Mouse (Mus musculus) left cerebral cortex, postnatal 36 days (tissue): ENCODE measurements around the gene AW549877. TPM values are rescaled to one million over a fixed set of nuclear protein-coding genes. Genes with fewer than 3 reads are reported as not detected.

Experiments
- DNase-seq, 2 experiments: peaks; one replicate each; pipeline ENCODE4 v3.0.0; 2021 to 2022; ENCODE audit warnings: low spot score in 2 of 2, mixed read lengths in 1 of 2
- intact Hi-C: fragments of 180-260 bp; cut with DNase I; formaldehyde crosslinking; loops from one replicate; pipeline ENCODE4 v1.15.1; 2025
- total RNA-seq, 2 experiments: library from RNA; stranded (reverse); gene quantifications; 2 replicates each; pipeline ENCODE4 v1.2.3; 2021

Gene AW549877
- total RNA-seq, 2 experiments from 2014 or later, result 43.8 to 46.8 TPM

GRCm38 (mm10) chr15:3996267-3997010 is 895 bp upstream of the AW549877 start:
- no peak for DNase-seq
- intact Hi-C loops, result loop anchor here (5.0 kb wide), 1 partner anchor 46 kb away; no protein-coding TSS in a partner anchor

- no peak for DNase-seq
- intact Hi-C loops, result loop anchor here (1.0 to 5.0 kb wide), 3 partner anchors 16 to 47 kb away; partner anchors contain the start of gene Fbxo4
These were observed 594 bp downstream of the AW549877 start for GRCm38 (mm10) chr15:3994852-3995447.

GRCm38 (mm10) chr15:3987981-3988380 is 7.6 kb downstream of the AW549877 start:
- intact Hi-C loops, result no loop called here
- DNase-seq, result no peak

- intact Hi-C loops, result no loop called here
- DNase-seq, result no peak
These were observed 10.7 kb downstream of the AW549877 start for GRCm38 (mm10) chr15:3984876-3985275.

- no peak for DNase-seq
- intact Hi-C loops, result no loop called here
These were observed 12.8 kb downstream of the AW549877 start for GRCm38 (mm10) chr15:3982732-3983131.

GRCm38 (mm10) chr15:3979871-3980270 is 15.7 kb downstream of the AW549877 start:
- intact Hi-C loops, result loop anchor here (1.0 to 10.0 kb wide), 3 partner anchors 15 to 685 kb away; partner anchors contain the start of genes AW549877 and Oxct1
- no peak for DNase-seq

GRCm38 (mm10) chr15:3979061-3979848 is 16.3 kb downstream of the AW549877 start, which contains the start of gene Fbxo4:
Fbxo4 (minus strand) TSS chr15:3979573.
- DNase-seq, result peak; percentile 78 to 82
- intact Hi-C loops, result loop anchor here (1.0 to 10.0 kb wide), 3 partner anchors 16 to 684 kb away; partner anchors contain the start of genes AW549877 and Oxct1

GRCm38 (mm10) chr15:3978279-3978678 is 17.3 kb downstream of the AW549877 start:
- intact Hi-C loops, result loop anchor here (2.0 to 10.0 kb wide), 2 partner anchors 17 to 683 kb away; partner anchors contain the start of gene AW549877
- no peak for DNase-seq

GRCm38 (mm10) chr15:3973300-3973699 is 22.2 kb downstream of the AW549877 start:
- no peak for DNase-seq
- intact Hi-C loops, result loop anchor here (10.0 kb wide), 1 partner anchor 678 kb away; no protein-coding TSS in a partner anchor

- intact Hi-C loops, result loop anchor here (10.0 kb wide), 1 partner anchor 675 kb away; no protein-coding TSS in a partner anchor
- no peak for DNase-seq
These were observed 25.4 kb downstream of the AW549877 start for GRCm38 (mm10) chr15:3970193-3970592.

GRCm38 (mm10) chr15:3969743-3970142 is 25.8 kb downstream of the AW549877 start:
- DNase-seq, result no peak
- intact Hi-C loops, result loop anchor here (10.0 kb wide), 1 partner anchor 675 kb away; no protein-coding TSS in a partner anchor

- intact Hi-C loops, result no loop called here
- no peak for DNase-seq
These were observed 33.3 kb downstream of the AW549877 start for GRCm38 (mm10) chr15:3962251-3962650.

GRCm38 (mm10) chr15:3960094-3960493 is 35.5 kb downstream of the AW549877 start:
- no peak for DNase-seq
- intact Hi-C loops, result no loop called here

- intact Hi-C loops, result loop anchor here (5.0 kb wide), 2 partner anchors 69 to 84 kb away; partner anchors contain the start of gene Oxct1
- DNase-seq, result peak in 1 of 2 experiments; percentile 32
These were observed 37.6 kb downstream of the AW549877 start for GRCm38 (mm10) chr15:3957982-3958381.

GRCm38 (mm10) chr15:3954971-3955370 is 40.6 kb downstream of the AW549877 start:
- DNase-seq, result no peak
- intact Hi-C loops, result loop anchor here (5.0 kb wide), 2 partner anchors 72 to 87 kb away; partner anchors contain the start of gene Oxct1

GRCm38 (mm10) chr15:3938132-3938531 is 57.4 kb downstream of the AW549877 start:
- no peak for DNase-seq
- intact Hi-C loops, result no loop called here

- intact Hi-C loops, result no loop called here
- DNase-seq, result no peak
These were observed 59.5 kb downstream of the AW549877 start for GRCm38 (mm10) chr15:3936056-3936455.

GRCm38 (mm10) chr15:3933466-3933865 is 62.1 kb downstream of the AW549877 start:
- intact Hi-C loops, result no loop called here
- DNase-seq, result no peak
